Mouse (Mus musculus) cerebellum, adult 2 months (tissue): ENCODE data around the gene Serpinf2. TPM values are rescaled to one million over a fixed set of nuclear protein-coding genes. Genes with fewer than 3 reads are reported as not detected.
A peak's percentile ranks its signal among the peaks of the same experiment; 100 is the strongest.

Experiments
- DNase-seq, 2 experiments: peaks; one replicate each; pipeline ENCODE4 v3.0.0; 2021
- H3K27ac ChIP-seq: fragments of 200-500 bp; 2 replicates; pipeline ENCODE4 v1.5.1; 2012; ENCODE audit warnings: low read length, control low read depth, inconsistent platforms; ENCODE audit not compliant: insufficient read depth
- H3K27me3 ChIP-seq: fragments of 200-500 bp; 2 replicates; pipeline ENCODE4 v1.6.1; 2012; ENCODE audit warnings: inconsistent platforms, mild to moderate bottlenecking, low read length, moderate library complexity; ENCODE audit not compliant: control insufficient read depth, insufficient read depth
- H3K4me1 ChIP-seq: fragments of 200-500 bp; 2 replicates; pipeline ENCODE4 v1.6.1; 2011; ENCODE audit warnings: low read length; ENCODE audit not compliant: control insufficient read depth, insufficient read depth
- H3K4me3 ChIP-seq: fragments of 200-500 bp; replicated peaks from 2 replicates; pipeline ENCODE3; 2011; ENCODE audit warnings: mild to moderate bottlenecking, low read depth, low read length, control low read depth; ENCODE audit not compliant: insufficient read depth
- CTCF ChIP-seq: fragments of 200-500 bp; IDR thresholded peaks from 2 replicates; pipeline ENCODE4 v1.5.1; 2011; ENCODE audit warnings: low read depth, mild to moderate bottlenecking, control low read depth, low read length, moderate library complexity, borderline replicate concordance; ENCODE audit not compliant: insufficient read depth
- POLR2A ChIP-seq: fragments of 200-500 bp; IDR thresholded peaks from 2 replicates; pipeline ENCODE4 v1.6.1; 2011; ENCODE audit warnings: low read length, control low read depth, borderline replicate concordance; ENCODE audit not compliant: insufficient read depth
- WGBS: fragments of 180-500 bp; shearing (Covaris S2); methylation state at CpG from one replicate; pipeline ENCODE4 v1.1.7; 2018; 5-methylcytosine and 5-hydroxymethylcytosine counted together
- polyA plus RNA-seq: library from polyadenylated mRNA; depleted of rRNA; stranded (reverse); fragments of >200 nt; gene quantifications from 2 replicates; pipeline ENCODE4 v1.2.3, GENCODE M21; 2012

Gene Serpinf2
- polyA plus RNA-seq, 1 experiment = 0.15 TPM

- TF ChIP-seq CTCF (no peak), POLR2A (no peak)
- 81% methylated on average over 8 of the region's 8 CpGs for WGBS
- peaks cover 35% of the 10 kb centered on the region for H3K4me1 ChIP-seq
- no peaks in the 10 kb centered on the region for H3K27me3 ChIP-seq
- no peak overlapping the region for H3K27ac ChIP-seq
- no peak overlapping the region for H3K4me3 ChIP-seq
- DNase-seq = no peak
These were observed 11.0 kb upstream of the Serpinf2 start for GRCm38 (mm10) chr11:75450304-75450908.

- peaks cover 32% of the 10 kb centered on the region for H3K4me1 ChIP-seq
- WGBS = 24% methylated on average over 7 of the region's 7 CpGs
- peak; percentile 63 to 66 for DNase-seq
- no peak overlapping the region for H3K4me3 ChIP-seq
- H3K27ac ChIP-seq = no peak overlapping the region
- TF ChIP-seq POLR2A (no peak), CTCF (no peak)
- no peaks in the 10 kb centered on the region for H3K27me3 ChIP-seq
These were observed 10.3 kb upstream of the Serpinf2 start for GRCm38 (mm10) chr11:75449695-75450094.

- no peak overlapping the region for H3K27ac ChIP-seq
- no peak for DNase-seq
- H3K27me3 ChIP-seq = no peaks in the 10 kb centered on the region
- TF ChIP-seq POLR2A (no peak), CTCF (no peak)
- no peak overlapping the region for H3K4me3 ChIP-seq
- peaks cover 29% of the 10 kb centered on the region for H3K4me1 ChIP-seq
- WGBS = 86% methylated on average over 3 of the region's 3 CpGs
These were observed 9.2 kb upstream of the Serpinf2 start for GRCm38 (mm10) chr11:75448575-75448974.

DNA sequence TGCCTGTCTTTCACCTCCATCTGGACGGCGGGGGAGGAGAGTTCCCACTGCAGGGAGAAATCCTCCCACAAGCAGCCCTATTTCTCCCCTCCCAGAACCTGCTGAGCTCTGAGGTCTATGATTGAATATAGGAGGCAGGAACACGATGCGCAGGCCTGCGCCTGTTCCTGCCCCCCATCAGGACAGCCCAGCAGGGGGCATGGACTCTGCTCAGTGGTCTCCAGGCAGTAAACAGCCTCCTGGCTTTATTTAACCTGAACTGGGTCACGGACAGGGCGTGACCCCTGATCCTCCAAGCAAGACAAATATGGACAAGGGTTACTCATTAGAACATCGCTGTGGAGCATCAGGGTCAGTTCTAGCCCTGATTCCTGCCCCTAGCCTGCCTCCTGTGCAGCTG is 4.3 kb upstream of the Serpinf2 start:
- H3K4me3 ChIP-seq = no peak overlapping the region
- WGBS = 72% methylated on average over 8 of the region's 8 CpGs

GRCm38 (mm10) chr11:75441601-75442000 is 2.2 kb upstream of the Serpinf2 start:
- no peak overlapping the region for H3K4me3 ChIP-seq
- H3K27ac ChIP-seq = no peak overlapping the region
- no peaks in the 10 kb centered on the region for H3K27me3 ChIP-seq
- 15% methylated on average over 16 of the region's 16 CpGs for WGBS
- peaks cover 5% of the 10 kb centered on the region for H3K4me1 ChIP-seq
- TF ChIP-seq CTCF (no peak), POLR2A (no peak)
- DNase-seq = peak; percentile 51 to 58

More for the DNA sequence above, 4.3 kb upstream of the Serpinf2 start:
- Histone ChIP-seq H3K4me1 (peaks cover 5% of the 10 kb centered on the region), H3K27me3 (no peaks in the 10 kb centered on the region), H3K27ac (no peak overlapping the region)
- no peak for TF ChIP-seq POLR2A
- TF ChIP-seq CTCF = no peak
- no peak for DNase-seq

DNA sequence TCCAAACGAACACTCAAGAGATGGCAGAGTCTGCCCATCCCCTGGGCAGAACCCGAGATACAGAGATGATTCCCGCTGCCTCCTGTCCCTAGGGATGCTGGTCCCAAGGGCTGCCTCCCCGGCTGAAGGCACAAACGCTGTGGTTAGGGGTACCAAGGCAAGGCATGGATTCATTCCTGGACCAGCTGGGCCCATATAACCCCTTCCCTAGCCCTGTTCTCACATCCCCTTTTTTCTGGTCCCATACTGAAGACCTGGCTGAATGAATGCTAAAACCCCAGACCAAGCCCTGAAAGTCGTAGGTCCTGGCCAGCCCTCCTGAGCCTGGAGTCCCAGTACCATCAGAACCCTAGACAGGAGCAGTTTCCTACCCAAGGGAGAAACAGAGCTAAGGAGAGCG is 1.6 kb upstream of the Serpinf2 start:
- H3K27me3 ChIP-seq = no peaks in the 10 kb centered on the region
- H3K27ac ChIP-seq = no peak overlapping the region
- 88% methylated on average over 7 of the region's 7 CpGs for whole genome bisulfite sequencing
- peaks cover 5% of the 10 kb centered on the region for H3K4me1 ChIP-seq
- H3K4me3 ChIP-seq = no peak overlapping the region
- TF ChIP-seq CTCF (no peak), POLR2A (no peak)
- no peak for DNase-seq

DNA sequence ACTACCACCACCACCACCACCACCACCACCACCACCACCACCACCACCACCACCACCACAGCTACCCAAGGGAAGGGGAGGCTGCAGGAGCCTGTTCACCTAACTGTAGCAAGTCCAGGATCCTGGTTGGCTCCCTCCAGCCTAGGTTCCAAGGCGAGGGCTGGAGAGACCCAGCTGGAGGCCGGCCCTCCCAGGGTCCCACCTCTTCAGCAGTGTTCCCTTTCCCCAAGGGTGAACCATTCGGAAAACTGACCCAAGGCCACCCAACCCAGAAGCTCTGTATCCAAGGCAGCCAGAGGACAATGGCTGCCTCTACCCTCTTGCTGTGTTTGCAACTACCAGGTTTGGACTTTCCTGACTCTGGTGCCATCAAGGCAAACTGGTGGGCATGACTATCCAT is 560 bp upstream of the Serpinf2 start:
- 96% methylated on average over 3 of the region's 3 CpGs for WGBS
- H3K4me3 ChIP-seq = no peak overlapping the region
- DNase-seq = no peak
- no peaks in the 10 kb centered on the region for H3K27me3 ChIP-seq
- no peak overlapping the region for H3K27ac ChIP-seq
- TF ChIP-seq POLR2A (no peak), CTCF (no peak)
- peaks cover 5% of the 10 kb centered on the region for H3K4me1 ChIP-seq

- no peak for TF ChIP-seq POLR2A
- TF ChIP-seq CTCF = no peak
- 79% methylated on average over 3 of the region's 3 CpGs for WGBS
- H3K27me3 ChIP-seq = no peaks in the 10 kb centered on the region
- peaks cover 5% of the 10 kb centered on the region for H3K4me1 ChIP-seq
- H3K27ac ChIP-seq = no peak overlapping the region
- H3K4me3 ChIP-seq = no peak overlapping the region
- DNase-seq = no peak
These were observed 587 bp downstream of the Serpinf2 start for GRCm38 (mm10) chr11:75438804-75439203.
